Mouse (Mus musculus): Measurements from ENCODE around the gene Tiam2. TPM values are rescaled to one million over a fixed set of nuclear protein-coding genes. Genes with fewer than 3 reads are reported as not detected.

The Tiam2 gene
- polyA plus RNA-seq, 1 experiment from 2014 or later, result 3.2 TPM

GRCm38 (mm10) chr17:3570876-3571275, 244.5 kb downstream of the Tiam2 start:
- H3K36me3 ChIP-seq (ENCODE audit: control insufficient read depth, insufficient read depth, low read length), result no peaks in the 10 kb centered on the region
- H3K9ac ChIP-seq (ENCODE audit: low read depth, low read length), result no peak overlapping the region
- H3K27ac ChIP-seq (ENCODE audit: low read depth, low read length), result no peak overlapping the region
- H3K9me3 ChIP-seq (replicated peaks; ENCODE audit: control insufficient read depth, low read length), result no peaks in the 10 kb centered on the region
- H3K4me2 ChIP-seq, result peak overlapping the region; percentile 25
- H3K4me1 ChIP-seq (ENCODE audit: control insufficient read depth, insufficient read depth, low read length), result no peaks in the 10 kb centered on the region
- no peak overlapping the region for H3K4me3 ChIP-seq (ENCODE audit: low read depth, low read length)
- 5% methylated on average over 12 of the region's 12 CpGs for WGBS (ENCODE audit: insufficient replicate concordance)
- no peaks in the 10 kb centered on the region for H3K27me3 ChIP-seq (ENCODE audit: control insufficient read depth, insufficient read depth, low read length)
- ATAC-seq (replicated peaks; ENCODE audit: insufficient number of reproducible peaks, low FRiP score, low TSS enrichment), result no peak

Other genes with a start within 250 kb of the Tiam2 start
- gene Scaf8, start 211.6 kb upstream of the Tiam2 start, polyA plus RNA-seq (2014; fragmentation: Nextera tagmentation; extraction: Ambion mirVana), result 19.1 and 20.6 TPM in 2 replicates
- not detected in 2 replicates for gene Cldn20, start 206.0 kb downstream of the Tiam2 start, polyA plus RNA-seq (2014; fragmentation: Nextera tagmentation; extraction: Ambion mirVana)
- 20.8 and 21.0 TPM in 2 replicates for gene Tfb1m, start 231.2 kb downstream of the Tiam2 start, polyA plus RNA-seq (2014; fragmentation: Nextera tagmentation; extraction: Ambion mirVana)